Mouse (Mus musculus): Measurements from ENCODE around the gene Upk1a.

Upk1a gene

GRCm38 (mm10) chr7:30599933-30600353 lies 12.7 kb downstream of the Upk1a start:
- Histone ChIP-seq H3K27me3 (ENCODE audit: insufficient read depth, low read length) (peaks cover 6% of the 10 kb centered on the region), H3K4me1 (replicated peaks; ENCODE audit: low read depth, low read length) (peaks cover 80% of the 10 kb centered on the region), H3K36me3 (ENCODE audit: insufficient read depth, low read length) (no peaks in the 10 kb centered on the region), H3K4me3 (replicated peaks; ENCODE audit: low read length) (peak overlapping the region; percentile 65), H3K9me3 (ENCODE audit: low read length) (no peaks in the 10 kb centered on the region)
- TF ChIP-seq POU5F1 (IDR thresholded peaks at IDR 0.05; ENCODE audit: borderline replicate concordance, low read length) (no peak), CTCF (conservative IDR thresholded peaks at IDR 0.05; ENCODE audit: low read length) (no peak), NANOG (IDR thresholded peaks at IDR 0.05; ENCODE audit: borderline replicate concordance, low read length) (no peak)

DNA sequence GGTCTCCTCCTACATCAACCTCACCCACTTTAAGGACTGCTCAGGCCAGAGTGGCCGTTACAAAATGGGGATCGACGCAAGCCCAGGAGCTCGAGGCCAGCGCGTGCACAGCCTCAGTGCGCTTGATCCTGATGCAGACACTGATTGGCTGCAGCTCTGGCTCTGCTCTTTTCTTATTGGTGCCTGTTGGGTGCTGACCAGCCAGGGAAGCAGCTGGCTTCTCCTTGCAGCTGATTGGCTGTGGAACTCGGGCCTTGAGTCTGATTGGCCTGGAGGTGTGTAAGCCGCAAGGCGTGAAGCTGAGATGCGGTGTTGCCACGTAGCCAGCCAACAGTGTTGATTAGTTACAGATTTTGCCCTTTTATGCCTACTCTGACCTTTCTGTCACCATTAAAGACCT lies 13.9 kb downstream of the Upk1a start, which contains the start of gene Zbtb32:
TSS of gene Zbtb32 (minus strand) at position 124 of the 400 bp plus-strand sequence.
- H3K4me3 ChIP-seq (replicated peaks; ENCODE audit: low read length) = peak within 1 kb of the TSS; percentile 65
- H3K36me3 ChIP-seq (ENCODE audit: insufficient read depth, low read length) = no peaks in the 10 kb centered on the region
- H3K27me3 ChIP-seq (ENCODE audit: insufficient read depth, low read length) = peaks cover 6% of the 10 kb centered on the region
- H3K9me3 ChIP-seq (ENCODE audit: low read length) = no peaks in the 10 kb centered on the region
- TF ChIP-seq NANOG (IDR thresholded peaks at IDR 0.05; ENCODE audit: borderline replicate concordance, low read length) (no peak), POU5F1 (IDR thresholded peaks at IDR 0.05; ENCODE audit: borderline replicate concordance, low read length) (no peak), CTCF (conservative IDR thresholded peaks at IDR 0.05; ENCODE audit: low read length) (no peak)
- H3K4me1 ChIP-seq (replicated peaks; ENCODE audit: low read depth, low read length) = peaks cover 80% of the 10 kb centered on the region

- no peaks in the 10 kb centered on the region for H3K36me3 ChIP-seq (ENCODE audit: insufficient read depth, low read length)
- peaks cover 6% of the 10 kb centered on the region for H3K27me3 ChIP-seq (ENCODE audit: insufficient read depth, low read length)
- H3K4me3 ChIP-seq (replicated peaks; ENCODE audit: low read length) = no peak overlapping the region
- H3K4me1 ChIP-seq (replicated peaks; ENCODE audit: low read depth, low read length) = peaks cover 80% of the 10 kb centered on the region
- H3K9me3 ChIP-seq (ENCODE audit: low read length) = no peaks in the 10 kb centered on the region
- no peak for TF ChIP-seq POU5F1 (IDR thresholded peaks at IDR 0.05; ENCODE audit: borderline replicate concordance, low read length)
Measured at GRCm38 (mm10) chr7:30596811-30597210, 15.8 kb downstream of the Upk1a start.

- H3K9me3 ChIP-seq (ENCODE audit: low read length) = no peaks in the 10 kb centered on the region
- H3K36me3 ChIP-seq (ENCODE audit: insufficient read depth, low read length) = 0 out of 2 replicates have a peak, but pooled peaks cover 3% of the 10 kb centered on the region
- H3K4me3 ChIP-seq (replicated peaks; ENCODE audit: low read length) = no peak overlapping the region
- TF ChIP-seq NANOG (IDR thresholded peaks at IDR 0.05; ENCODE audit: borderline replicate concordance, low read length) (no peak), CTCF (conservative IDR thresholded peaks at IDR 0.05; ENCODE audit: low read length) (no peak), POU5F1 (IDR thresholded peaks at IDR 0.05; ENCODE audit: borderline replicate concordance, low read length) (no peak)
- H3K4me1 ChIP-seq (replicated peaks; ENCODE audit: low read depth, low read length) = peaks cover 80% of the 10 kb centered on the region
- H3K27me3 ChIP-seq (ENCODE audit: insufficient read depth, low read length) = peaks cover 6% of the 10 kb centered on the region
Measured at GRCm38 (mm10) chr7:30596093-30596492, 16.6 kb downstream of the Upk1a start.

- 0 out of 2 replicates have a peak overlapping the region, but pooled peaks have one; percentile 20 for H3K4me3 ChIP-seq (replicated peaks; ENCODE audit: low read length)
- TF ChIP-seq NANOG (IDR thresholded peaks at IDR 0.05; ENCODE audit: borderline replicate concordance, low read length) (no peak), CTCF (conservative IDR thresholded peaks at IDR 0.05; ENCODE audit: low read length) (no peak)
- peaks cover 82% of the 10 kb centered on the region for H3K4me1 ChIP-seq (replicated peaks; ENCODE audit: low read depth, low read length)
Measured at GRCm38 (mm10) chr7:30594510-30595024, 18.1 kb downstream of the Upk1a start.

GRCm38 (mm10) chr7:30593579-30594509 lies 18.8 kb downstream of the Upk1a start:
- Histone ChIP-seq H3K36me3 (ENCODE audit: insufficient read depth, low read length) (peaks cover 12% of the 10 kb centered on the region; the same call in 1 of the 2 replicates), H3K9me3 (ENCODE audit: low read length) (no peaks in the 10 kb centered on the region), H3K4me1 (replicated peaks; ENCODE audit: low read depth, low read length) (peaks cover 75% of the 10 kb centered on the region), H3K4me3 (replicated peaks; ENCODE audit: low read length) (0 out of 2 replicates have a peak overlapping the region, but pooled peaks have one; percentile 37), H3K27me3 (ENCODE audit: insufficient read depth, low read length) (peaks cover 6% of the 10 kb centered on the region)
- no peak for TF ChIP-seq CTCF (conservative IDR thresholded peaks at IDR 0.05; ENCODE audit: low read length)
- no peak for TF ChIP-seq NANOG (IDR thresholded peaks at IDR 0.05; ENCODE audit: borderline replicate concordance, low read length)
- no peak for TF ChIP-seq POU5F1 (IDR thresholded peaks at IDR 0.05; ENCODE audit: borderline replicate concordance, low read length)

More at GRCm38 (mm10) chr7:30594510-30595024, 18.1 kb downstream of the Upk1a start:
- H3K36me3 ChIP-seq (ENCODE audit: insufficient read depth, low read length) = peaks cover 12% of the 10 kb centered on the region; the same call in 1 of the 2 replicates
- H3K9me3 ChIP-seq (ENCODE audit: low read length) = no peaks in the 10 kb centered on the region
- H3K27me3 ChIP-seq (ENCODE audit: insufficient read depth, low read length) = peaks cover 6% of the 10 kb centered on the region

GRCm38 (mm10) chr7:30592772-30593423 lies 19.7 kb downstream of the Upk1a start:
- peaks cover 66% of the 10 kb centered on the region for H3K4me1 ChIP-seq (replicated peaks; ENCODE audit: low read depth, low read length)
- TF ChIP-seq CTCF (conservative IDR thresholded peaks at IDR 0.05; ENCODE audit: low read length) (no peak), NANOG (IDR thresholded peaks at IDR 0.05; ENCODE audit: borderline replicate concordance, low read length) (no peak), POU5F1 (IDR thresholded peaks at IDR 0.05; ENCODE audit: borderline replicate concordance, low read length) (no peak)

DNA sequence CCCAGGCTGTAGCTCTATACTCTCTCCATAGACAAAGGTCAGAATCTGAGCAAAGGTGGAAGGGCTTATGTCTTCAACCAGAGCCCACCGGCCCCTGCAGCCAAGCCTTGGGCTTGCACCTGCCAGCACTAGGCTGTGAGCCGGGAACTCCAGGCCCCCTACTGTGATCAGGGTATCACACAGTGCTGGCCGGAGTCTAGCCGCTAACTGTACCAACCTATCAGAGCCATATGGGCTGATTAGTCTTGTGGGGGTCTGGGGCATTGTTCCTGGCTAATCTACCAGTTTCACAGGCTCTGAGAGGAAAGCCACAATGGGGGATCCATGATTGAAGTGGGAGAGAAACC lies 21.1 kb downstream of the Upk1a start:
- TF ChIP-seq NANOG (IDR thresholded peaks at IDR 0.05; ENCODE audit: borderline replicate concordance, low read length) (no peak), CTCF (conservative IDR thresholded peaks at IDR 0.05; ENCODE audit: low read length) (no peak), POU5F1 (IDR thresholded peaks at IDR 0.05; ENCODE audit: borderline replicate concordance, low read length) (no peak)
- peak overlapping the region; percentile 97; the same call in 1 of the 2 replicates for H3K4me3 ChIP-seq (replicated peaks; ENCODE audit: low read length)
- H3K27me3 ChIP-seq (ENCODE audit: insufficient read depth, low read length) = no peaks in the 10 kb centered on the region
- H3K9me3 ChIP-seq (ENCODE audit: low read length) = no peaks in the 10 kb centered on the region
- H3K36me3 ChIP-seq (ENCODE audit: insufficient read depth, low read length) = peaks cover 18% of the 10 kb centered on the region
- H3K4me1 ChIP-seq (replicated peaks; ENCODE audit: low read depth, low read length) = peaks cover 77% of the 10 kb centered on the region

More at GRCm38 (mm10) chr7:30592772-30593423, 19.7 kb downstream of the Upk1a start:
- Histone ChIP-seq H3K27me3 (ENCODE audit: insufficient read depth, low read length) (no peaks in the 10 kb centered on the region), H3K36me3 (ENCODE audit: insufficient read depth, low read length) (peaks cover 12% of the 10 kb centered on the region; the same call in 1 of the 2 replicates), H3K4me3 (replicated peaks; ENCODE audit: low read length) (peak overlapping the region; percentile 37; the same call in 1 of the 2 replicates), H3K9me3 (ENCODE audit: low read length) (no peaks in the 10 kb centered on the region)
